Mouse (Mus musculus): Measurements from ENCODE around the gene Nudt4. TPM values are rescaled to one million over a fixed set of nuclear protein-coding genes. Genes with fewer than 3 reads are reported as not detected.
A peak's percentile ranks its signal among the peaks of the same experiment; 100 is the strongest.

Nudt4 gene
- total RNA-seq (2012; rRNA removed) = 61.5 and 92.4 TPM in 2 replicates

GRCm38 (mm10) chr10:95563851-95564845 is at the start of gene Nudt4:
Gene Nudt4, minus strand, starts transcription at chr10:95564146.
- Histone ChIP-seq H3K9me3 (ENCODE audit: control insufficient read depth, insufficient read depth, low read depth, low read length) (no peaks in the 10 kb centered on the region), H3K36me3 (ENCODE audit: control insufficient read depth, insufficient read depth, low read length, poor library complexity, severe bottlenecking) (peaks cover 2% of the 10 kb centered on the region), H3K27ac (ENCODE audit: insufficient read depth, low read depth, low read length, poor library complexity, severe bottlenecking) (peak within 1 kb of the TSS; percentile 62; the same call in 1 of the 2 replicates), H3K4me1 (ENCODE audit: control insufficient read depth in 2 of 2, insufficient read depth in 2 of 2, low read length in 2 of 2, poor library complexity in 1 of 2) (peaks cover 12 to 25% of the 10 kb centered on the region in 2 experiments), H3K9ac (ENCODE audit: insufficient read depth, low read depth, low read length, poor library complexity, severe bottlenecking) (peak within 1 kb of the TSS; percentile 82), H3K4me3 (ENCODE audit: insufficient read depth in 1 of 2, low read depth in 1 of 2, low read length in 2 of 2, poor library complexity in 1 of 2, severe bottlenecking in 1 of 2) (peak within 1 kb of the TSS; percentile 94 to 97)
- in situ Hi-C loops (cut with MboI; ENCODE audit: low sequenced_read_pairs in 2 of 2, unreplicated experiment in 2 of 2) = loop anchor here in 1 of 2 experiments (25.0 kb wide), 1 partner anchor 323 kb away; no protein-coding TSS in a partner anchor
- TF ChIP-seq HCFC1 (IDR thresholded peaks at IDR 0.05; ENCODE audit: borderline replicate concordance, insufficient read depth, low read length) = 0 out of 2 replicates have a peak, but pooled peaks have one; percentile 57
- no peak for TF ChIP-seq CHD2 (IDR thresholded peaks at IDR 0.05; ENCODE audit: low read depth, low read length)
- no peak for TF ChIP-seq MAFK (IDR thresholded peaks at IDR 0.05; ENCODE audit: insufficient read depth, low read depth, low read length)
- TF ChIP-seq ZNF384 (IDR thresholded peaks at IDR 0.05; ENCODE audit: low read depth, low read length) = no peak
- TF ChIP-seq ZC3H11A (IDR thresholded peaks at IDR 0.05; ENCODE audit: borderline replicate concordance, low read depth, low read length) = no peak
- peak; percentile 72 for DNase-seq (ENCODE audit: low read depth, low spot score)

DNA sequence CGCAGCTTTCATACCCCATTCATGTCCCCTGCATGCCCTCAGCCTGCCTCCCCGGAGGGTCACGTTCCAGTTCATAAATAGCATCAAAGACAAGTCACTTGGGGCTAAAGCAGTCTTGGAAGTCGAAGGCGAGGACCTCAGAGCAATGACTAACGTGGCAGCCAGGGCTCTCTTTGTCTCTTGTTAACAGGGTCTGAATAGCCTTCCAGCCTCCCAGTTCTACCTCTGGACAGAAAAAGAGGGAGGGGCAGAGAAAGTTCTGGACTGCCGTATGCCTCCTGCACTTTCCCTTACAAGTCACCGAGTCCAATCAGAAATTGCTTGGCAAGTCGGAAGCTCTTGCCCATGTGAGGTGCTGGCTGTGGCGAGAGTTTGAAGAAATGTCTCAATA is 47.4 kb upstream of the Nudt4 start:
- H3K9me3 ChIP-seq (ENCODE audit: control insufficient read depth, insufficient read depth, low read depth, low read length) = no peaks in the 10 kb centered on the region
- in situ Hi-C loops (cut with MboI; ENCODE audit: low sequenced_read_pairs in 2 of 2, unreplicated experiment in 2 of 2) = no loop called here
- no peak overlapping the region for H3K9ac ChIP-seq (ENCODE audit: insufficient read depth, low read depth, low read length, poor library complexity, severe bottlenecking)
- H3K36me3 ChIP-seq (ENCODE audit: control insufficient read depth, insufficient read depth, low read length, poor library complexity, severe bottlenecking) = no peaks in the 10 kb centered on the region
- peaks cover 4 to 7% of the 10 kb centered on the region in 2 experiments; a peak in 3 of 4 replicates for H3K4me1 ChIP-seq (ENCODE audit: control insufficient read depth in 2 of 2, insufficient read depth in 2 of 2, low read length in 2 of 2, poor library complexity in 1 of 2)
- H3K27ac ChIP-seq (ENCODE audit: insufficient read depth, low read depth, low read length, poor library complexity, severe bottlenecking) = no peak overlapping the region
- DNase-seq (ENCODE audit: low read depth, low spot score) = no peak
- H3K4me3 ChIP-seq (ENCODE audit: insufficient read depth in 1 of 2, low read depth in 1 of 2, low read length in 2 of 2, poor library complexity in 1 of 2, severe bottlenecking in 1 of 2) = no peak overlapping the region
- TF ChIP-seq CHD2 (IDR thresholded peaks at IDR 0.05; ENCODE audit: low read depth, low read length) (no peak), HCFC1 (IDR thresholded peaks at IDR 0.05; ENCODE audit: borderline replicate concordance, insufficient read depth, low read length) (no peak), ZNF384 (IDR thresholded peaks at IDR 0.05; ENCODE audit: low read depth, low read length) (no peak), MAFK (IDR thresholded peaks at IDR 0.05; ENCODE audit: insufficient read depth, low read depth, low read length) (no peak), ZC3H11A (IDR thresholded peaks at IDR 0.05; ENCODE audit: borderline replicate concordance, low read depth, low read length) (no peak)

DNA sequence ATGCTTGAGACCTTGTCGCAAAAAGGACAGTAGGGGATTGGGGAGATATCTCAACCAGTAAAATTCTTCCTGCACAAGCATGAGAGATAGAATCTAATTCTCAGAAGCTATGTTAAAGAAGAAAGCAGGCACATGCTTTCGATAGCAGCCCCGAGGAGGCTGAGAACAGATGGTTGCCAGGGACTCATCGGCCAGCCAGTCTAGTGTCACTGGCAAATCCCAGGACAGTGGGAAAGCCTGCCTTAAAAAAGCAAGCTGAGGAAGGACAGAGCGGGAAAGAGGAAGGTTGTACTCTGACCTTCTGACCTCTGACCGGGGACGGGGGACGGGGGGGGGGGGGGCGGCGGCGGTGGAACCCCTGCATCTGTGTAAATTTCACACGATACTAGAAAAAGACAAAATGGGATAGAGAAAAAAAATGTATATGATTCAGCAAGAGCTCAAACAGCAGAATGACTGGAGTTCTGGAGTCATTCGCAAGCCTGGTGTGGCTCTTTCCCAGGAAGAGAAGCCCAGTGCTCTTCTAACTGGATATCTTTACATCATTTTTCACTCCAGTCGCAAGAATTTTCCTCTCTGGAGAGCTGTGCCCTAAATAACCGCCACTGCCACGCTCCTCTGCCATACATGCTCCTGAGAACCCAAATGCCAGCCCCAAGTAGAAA is 46.9 kb upstream of the Nudt4 start:
- in situ Hi-C loops (cut with MboI; ENCODE audit: low sequenced_read_pairs in 2 of 2, unreplicated experiment in 2 of 2) = no loop called here
- Histone ChIP-seq H3K4me1 (ENCODE audit: control insufficient read depth in 2 of 2, insufficient read depth in 2 of 2, low read length in 2 of 2, poor library complexity in 1 of 2) (peaks cover 4 to 5% of the 10 kb centered on the region in 2 experiments; a peak in 3 of 4 replicates), H3K9me3 (ENCODE audit: control insufficient read depth, insufficient read depth, low read depth, low read length) (no peaks in the 10 kb centered on the region), H3K27ac (ENCODE audit: insufficient read depth, low read depth, low read length, poor library complexity, severe bottlenecking) (no peak overlapping the region), H3K4me3 (ENCODE audit: insufficient read depth in 1 of 2, low read depth in 1 of 2, low read length in 2 of 2, poor library complexity in 1 of 2, severe bottlenecking in 1 of 2) (no peak overlapping the region), H3K36me3 (ENCODE audit: control insufficient read depth, insufficient read depth, low read length, poor library complexity, severe bottlenecking) (no peaks in the 10 kb centered on the region), H3K9ac (ENCODE audit: insufficient read depth, low read depth, low read length, poor library complexity, severe bottlenecking) (no peak overlapping the region)
- TF ChIP-seq ZC3H11A (IDR thresholded peaks at IDR 0.05; ENCODE audit: borderline replicate concordance, low read depth, low read length) (no peak), HCFC1 (IDR thresholded peaks at IDR 0.05; ENCODE audit: borderline replicate concordance, insufficient read depth, low read length) (no peak), MAFK (IDR thresholded peaks at IDR 0.05; ENCODE audit: insufficient read depth, low read depth, low read length) (no peak), CHD2 (IDR thresholded peaks at IDR 0.05; ENCODE audit: low read depth, low read length) (no peak), ZNF384 (IDR thresholded peaks at IDR 0.05; ENCODE audit: low read depth, low read length) (no peak)
- DNase-seq (ENCODE audit: low read depth, low spot score) = no peak

DNA sequence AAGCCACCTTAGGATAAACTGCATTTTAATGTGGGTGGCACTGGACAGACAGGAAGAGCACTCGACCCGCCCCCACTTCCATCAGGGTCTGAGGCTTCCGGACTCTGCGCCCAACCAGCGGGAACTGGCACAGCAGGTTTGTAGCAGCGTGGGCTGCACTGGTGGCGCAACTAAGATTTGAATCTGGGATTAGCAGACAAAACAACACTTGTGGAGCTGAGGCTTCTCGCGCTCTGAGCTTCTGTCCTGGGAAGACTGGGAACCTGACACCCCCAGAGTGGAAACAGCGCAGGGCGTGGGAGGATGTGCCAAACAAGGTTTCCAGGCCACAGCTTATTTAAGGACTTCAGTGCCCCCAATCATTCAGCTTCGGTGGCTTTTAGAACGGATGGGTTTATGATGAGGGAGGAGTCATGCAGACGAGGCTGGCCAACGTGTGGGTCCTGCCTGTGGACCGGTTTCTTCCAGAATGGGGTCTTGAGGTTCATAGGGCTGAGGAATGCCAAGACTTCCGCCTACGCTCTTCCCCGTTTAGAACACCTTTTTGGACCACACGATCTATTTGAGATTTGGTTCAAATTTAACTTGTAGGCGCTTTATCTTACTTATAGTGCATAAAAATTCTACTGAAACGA is 41.1 kb upstream of the Nudt4 start:
- in situ Hi-C loops (cut with MboI; ENCODE audit: low sequenced_read_pairs in 2 of 2, unreplicated experiment in 2 of 2) = no loop called here
- peak overlapping the region in 1 of 2 experiments; percentile 31; a peak in 1 of 4 replicates for H3K4me3 ChIP-seq (ENCODE audit: insufficient read depth in 1 of 2, low read depth in 1 of 2, low read length in 2 of 2, poor library complexity in 1 of 2, severe bottlenecking in 1 of 2)
- no peak overlapping the region for H3K27ac ChIP-seq (ENCODE audit: insufficient read depth, low read depth, low read length, poor library complexity, severe bottlenecking)

More for the DNA sequence above, 41.1 kb upstream of the Nudt4 start:
- Histone ChIP-seq H3K9me3 (ENCODE audit: control insufficient read depth, insufficient read depth, low read depth, low read length) (no peaks in the 10 kb centered on the region), H3K36me3 (ENCODE audit: control insufficient read depth, insufficient read depth, low read length, poor library complexity, severe bottlenecking) (no peaks in the 10 kb centered on the region), H3K9ac (ENCODE audit: insufficient read depth, low read depth, low read length, poor library complexity, severe bottlenecking) (peak overlapping the region; percentile 26; the same call in 1 of the 2 replicates), H3K4me1 (ENCODE audit: control insufficient read depth in 2 of 2, insufficient read depth in 2 of 2, low read length in 2 of 2, poor library complexity in 1 of 2) (peaks cover 3 to 5% of the 10 kb centered on the region in 2 experiments; a peak in 2 of 4 replicates)
- no peak for DNase-seq (ENCODE audit: low read depth, low spot score)
- TF ChIP-seq ZNF384 (IDR thresholded peaks at IDR 0.05; ENCODE audit: low read depth, low read length) (no peak), HCFC1 (IDR thresholded peaks at IDR 0.05; ENCODE audit: borderline replicate concordance, insufficient read depth, low read length) (no peak), CHD2 (IDR thresholded peaks at IDR 0.05; ENCODE audit: low read depth, low read length) (no peak), MAFK (IDR thresholded peaks at IDR 0.05; ENCODE audit: insufficient read depth, low read depth, low read length) (no peak), ZC3H11A (IDR thresholded peaks at IDR 0.05; ENCODE audit: borderline replicate concordance, low read depth, low read length) (no peak)
